Mouse (Mus musculus) CD4-positive, CD25-positive, alpha-beta regulatory T cell, adult 2 months (primary cell): Measurements from ENCODE around the gene AU022252.
A peak's percentile ranks its signal among the peaks of the same experiment; 100 is the strongest.

Experiments
- DNase-seq: peaks from one replicate; pipeline ENCODE4 v3.0.0-alpha.2; 2012; ENCODE audit warnings: low read depth, low spot score

The AU022252 gene

GRCm38 (mm10) chr4:119188060-119188785, 44.3 kb downstream of the AU022252 start:
- DNase-seq = no peak

- no peak for DNase-seq
These were observed 46.7 kb downstream of the AU022252 start for GRCm38 (mm10) chr4:119185771-119186170.

- no peak for DNase-seq
These were observed 49.0 kb downstream of the AU022252 start for GRCm38 (mm10) chr4:119183525-119183924.

GRCm38 (mm10) chr4:119181456-119181855, 51.1 kb downstream of the AU022252 start:
- no peak for DNase-seq

- peak; percentile 13 for DNase-seq
These were observed 52.3 kb downstream of the AU022252 start for GRCm38 (mm10) chr4:119180133-119180707.

- no peak for DNase-seq
These were observed 54.2 kb downstream of the AU022252 start for GRCm38 (mm10) chr4:119178331-119178730.

- no peak for DNase-seq
These were observed 54.8 kb downstream of the AU022252 start for GRCm38 (mm10) chr4:119177702-119178101.

GRCm38 (mm10) chr4:119173851-119174453, 58.6 kb downstream of the AU022252 start, which contains the start of gene Zfp691:
Zfp691 (minus strand) TSS chr4:119174195.
- DNase-seq = peak; percentile 96

- DNase-seq = peak; percentile 34
These were observed 59.4 kb downstream of the AU022252 start for GRCm38 (mm10) chr4:119172919-119173650.

GRCm38 (mm10) chr4:119167663-119168062, 64.8 kb downstream of the AU022252 start:
- DNase-seq = peak; percentile 92

- DNase-seq = no peak
These were observed 65.4 kb downstream of the AU022252 start for GRCm38 (mm10) chr4:119167068-119167467.

- DNase-seq = no peak
These were observed 66.6 kb downstream of the AU022252 start for GRCm38 (mm10) chr4:119165916-119166315.

- no peak for DNase-seq
These were observed 69.5 kb downstream of the AU022252 start for GRCm38 (mm10) chr4:119162990-119163389.

- DNase-seq = no peak
These were observed 71.2 kb downstream of the AU022252 start for GRCm38 (mm10) chr4:119161358-119161757.

GRCm38 (mm10) chr4:119157891-119158290, 74.6 kb downstream of the AU022252 start:
- no peak for DNase-seq

GRCm38 (mm10) chr4:119157186-119157585, 75.3 kb downstream of the AU022252 start:
- DNase-seq = peak; percentile 78
